Mouse (Mus musculus) frontal cortex, postnatal 36 days (tissue): ENCODE measurements around the gene Rtp3.

ENCODE experiments used
- DNase-seq, 2 experiments: peaks; one replicate each; pipeline ENCODE4 v3.0.0; 2022; ENCODE audit warnings: low spot score in 2 of 2

The Rtp3 gene

GRCm38 (mm10) chr9:110990204-110990603 lies at the start of gene Rtp3:
Gene Rtp3, minus strand, starts transcription at chr9:110990583.
- no peak for DNase-seq

- DNase-seq: no peak
Measured at GRCm38 (mm10) chr9:111039966-111040365, 49.6 kb upstream of the Rtp3 start.

DNA sequence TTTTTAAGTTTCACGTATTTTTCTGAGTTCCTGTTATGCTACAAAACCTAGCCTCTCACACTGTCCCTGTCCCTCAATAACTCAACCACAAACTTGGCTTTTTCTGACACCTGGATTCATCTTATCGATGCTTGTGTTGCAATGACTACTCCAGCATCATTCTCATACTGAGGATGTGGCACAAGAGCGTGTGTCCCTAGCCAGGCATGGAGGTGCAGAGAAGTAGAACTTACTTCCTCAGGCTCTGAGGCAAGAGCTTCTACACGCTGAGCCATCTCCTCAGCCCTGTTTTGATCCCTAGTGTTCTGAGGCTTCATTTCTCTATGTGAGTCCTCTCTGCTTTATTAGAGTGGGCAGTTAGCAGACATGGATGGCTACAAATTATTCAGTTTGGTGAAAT lies 43.3 kb upstream of the Rtp3 start:
- no peak for DNase-seq

DNA sequence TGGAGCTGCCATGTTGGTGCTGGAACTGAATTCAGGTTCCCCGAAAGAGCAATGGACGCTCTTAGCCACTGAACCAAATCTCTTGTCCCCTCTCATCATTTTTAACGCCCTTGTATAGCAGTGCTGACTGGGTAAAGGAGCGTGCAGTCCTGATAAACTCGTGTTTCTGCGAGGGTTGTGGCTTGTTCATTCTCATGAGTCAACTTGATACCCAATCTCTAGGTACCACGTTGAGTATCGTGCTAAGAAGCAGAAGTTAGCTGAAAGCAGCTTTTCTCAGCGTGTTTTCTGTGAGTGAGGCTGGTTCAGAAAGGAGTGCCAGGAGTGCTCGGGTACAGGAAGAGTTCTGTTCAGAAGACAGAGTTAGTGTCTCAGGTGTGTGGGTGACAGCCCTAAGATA lies 36.4 kb upstream of the Rtp3 start:
- DNase-seq: no peak

DNA sequence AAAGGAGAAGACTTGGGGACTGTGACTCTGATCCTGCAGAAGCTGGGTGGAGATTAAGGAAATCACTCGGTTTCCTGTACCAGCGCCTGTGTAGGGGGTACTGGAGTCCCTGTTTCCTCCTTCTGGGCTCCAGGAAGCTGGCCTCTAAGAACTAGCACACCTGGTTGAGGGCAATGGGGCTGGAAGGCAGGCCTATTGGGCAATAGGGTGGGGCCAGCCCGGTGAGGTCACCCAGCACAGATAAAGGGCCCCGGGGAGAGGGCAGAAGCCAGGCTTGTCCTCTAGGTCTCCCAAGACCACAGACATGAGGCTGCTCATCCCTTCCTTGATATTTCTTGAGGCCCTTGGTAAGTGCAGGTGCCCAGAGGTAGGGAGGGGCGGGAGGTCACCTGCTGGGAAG lies 28.6 kb upstream of the Rtp3 start, which contains the start of gene Ltf:
Ltf (plus strand) TSS at position 250 of the 400 bp plus-strand sequence.
- no peak for DNase-seq

- no peak for DNase-seq
Measured at GRCm38 (mm10) chr9:111015658-111016057, 25.3 kb upstream of the Rtp3 start.

- no peak for DNase-seq
Measured at GRCm38 (mm10) chr9:111012041-111012440, 21.7 kb upstream of the Rtp3 start.

DNA sequence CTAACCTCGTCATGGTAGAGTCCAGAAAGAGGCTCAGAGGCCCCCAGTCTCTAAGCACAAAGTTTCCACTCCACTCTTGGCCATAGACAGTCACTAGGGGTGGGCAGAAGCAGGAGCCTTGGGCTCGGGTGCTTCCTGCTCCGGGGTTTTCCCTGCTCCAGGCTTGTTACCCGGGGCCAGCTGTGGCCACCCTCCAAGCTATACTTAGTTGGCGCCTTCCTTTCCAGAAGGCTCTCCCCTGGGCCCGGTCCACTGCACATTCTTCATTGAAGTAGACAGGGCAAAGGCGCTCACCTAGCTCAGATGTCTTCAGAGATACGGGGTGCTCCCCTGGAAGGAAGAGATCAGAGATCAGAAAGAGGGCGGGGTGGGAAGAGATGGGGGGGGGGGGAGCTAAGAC lies 21.2 kb upstream of the Rtp3 start:
- no peak for DNase-seq

- no peak for DNase-seq
Measured at GRCm38 (mm10) chr9:111009763-111010162, 19.4 kb upstream of the Rtp3 start.

GRCm38 (mm10) chr9:111006544-111006943 lies 16.2 kb upstream of the Rtp3 start:
- no peak for DNase-seq

- DNase-seq: no peak
Measured at GRCm38 (mm10) chr9:111003279-111003678, 12.9 kb upstream of the Rtp3 start.

- DNase-seq: no peak
Measured at GRCm38 (mm10) chr9:111001621-111002020, 11.2 kb upstream of the Rtp3 start.

- DNase-seq: no peak
Measured at GRCm38 (mm10) chr9:110999856-111000255, 9.5 kb upstream of the Rtp3 start.

GRCm38 (mm10) chr9:110999056-110999455 lies 8.7 kb upstream of the Rtp3 start:
- no peak for DNase-seq

- DNase-seq: peak; percentile 61 to 77
Measured at GRCm38 (mm10) chr9:110997245-110997644, 6.9 kb upstream of the Rtp3 start.

DNA sequence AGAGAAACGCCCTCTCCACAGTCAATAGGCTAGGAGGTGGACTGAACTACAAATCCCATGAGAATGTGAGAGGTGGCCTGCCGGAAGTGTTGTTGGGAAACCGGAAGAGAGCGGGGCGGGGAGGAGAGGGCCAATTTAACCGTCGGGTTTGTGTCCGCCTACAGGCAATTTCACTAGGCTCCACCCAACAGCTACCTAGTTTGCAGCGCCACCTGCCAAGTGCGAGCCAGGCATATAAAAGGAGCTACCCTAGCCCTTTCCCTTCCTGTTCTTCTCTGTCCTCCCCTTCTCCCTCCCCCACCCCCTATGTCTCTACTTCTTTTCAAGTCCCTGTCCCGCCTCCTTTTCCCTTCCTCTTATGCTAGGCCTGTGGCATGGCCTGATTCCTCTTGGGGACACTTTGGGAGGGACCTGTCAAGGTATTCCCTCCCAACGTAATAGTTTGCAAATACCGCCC lies 4.4 kb upstream of the Rtp3 start:
- peak; percentile 63 to 67 for DNase-seq

DNA sequence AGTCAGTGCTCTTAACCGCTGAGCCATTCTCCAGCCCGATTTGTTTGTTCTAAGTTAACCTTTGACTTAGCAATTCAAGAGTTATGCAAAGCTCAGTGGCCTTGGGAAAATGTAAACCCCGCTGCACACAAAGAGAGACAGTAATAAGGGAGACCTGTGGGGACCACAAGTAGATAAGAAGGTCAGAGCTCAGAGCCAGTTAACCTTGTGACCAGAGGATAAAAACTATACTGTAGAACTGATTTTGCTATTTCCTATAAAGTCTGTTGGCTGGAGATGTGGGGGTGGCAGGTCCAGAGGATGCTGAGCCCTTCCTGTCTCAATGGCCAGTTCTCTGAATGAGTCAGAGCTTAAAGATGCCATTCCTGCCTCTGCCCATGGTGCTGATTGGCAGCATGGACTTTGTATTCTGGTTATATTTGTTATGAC lies 2.9 kb upstream of the Rtp3 start:
- DNase-seq: no peak

DNA sequence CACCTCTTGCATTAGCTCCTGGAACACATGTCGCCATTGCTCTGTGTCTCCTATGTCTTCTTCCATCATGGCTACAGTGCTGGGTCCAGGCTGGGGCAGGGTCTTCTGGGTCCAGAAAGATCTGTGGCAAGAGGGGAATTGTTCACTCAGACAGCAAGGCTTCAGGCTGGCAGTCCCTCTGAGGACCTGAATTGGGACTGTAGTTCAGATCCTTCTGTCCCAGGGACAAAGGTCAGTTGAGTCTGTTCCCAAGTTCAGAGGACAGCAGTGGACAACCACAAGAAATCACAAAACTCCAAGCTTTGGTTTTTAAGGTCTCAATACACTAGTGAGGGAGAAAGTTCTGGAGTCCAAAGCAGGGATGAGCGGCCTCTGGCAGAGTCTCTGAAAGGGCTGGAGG lies 840 bp downstream of the Rtp3 start:
- DNase-seq: no peak

GRCm38 (mm10) chr9:110989141-110989540 lies 1.2 kb downstream of the Rtp3 start:
- DNase-seq: no peak

DNA sequence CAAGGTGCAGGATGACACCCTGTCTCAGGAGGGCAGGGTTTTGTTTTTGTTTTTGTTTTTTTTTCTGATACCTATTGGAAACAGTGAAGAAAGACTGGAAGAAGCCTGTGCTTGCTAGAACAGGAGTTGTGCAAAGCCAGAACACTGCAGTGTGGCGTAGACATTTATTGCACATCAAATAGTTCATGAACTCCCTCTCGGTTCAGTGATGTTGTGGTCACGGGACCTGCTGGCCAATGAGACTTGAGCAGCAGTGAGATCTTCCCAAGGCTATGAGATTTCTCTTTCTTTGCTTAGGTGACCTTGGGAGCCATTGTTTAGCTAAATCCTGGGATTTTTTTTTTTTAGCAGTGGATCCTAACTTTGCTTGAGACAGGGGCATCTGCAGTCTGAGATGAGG lies 2.3 kb downstream of the Rtp3 start:
- no peak for DNase-seq

DNA sequence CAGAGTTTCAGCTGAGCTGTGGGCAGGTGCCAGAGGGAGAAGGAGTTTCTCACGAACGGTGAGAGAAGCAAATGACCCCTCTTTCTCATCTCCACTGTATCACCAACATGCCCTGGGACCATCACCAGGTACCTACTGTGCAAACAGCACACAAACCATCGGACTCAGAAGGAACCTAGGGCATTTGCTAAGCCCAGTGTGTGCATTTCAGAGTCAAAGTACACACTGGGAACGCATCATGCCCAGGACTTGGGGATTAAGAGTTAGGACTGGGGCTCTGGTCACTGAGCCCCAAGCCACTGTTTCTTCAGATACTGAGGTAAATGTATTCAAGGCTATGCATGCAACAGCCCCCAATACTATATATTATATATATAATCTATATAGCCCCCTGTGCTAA lies 3.1 kb downstream of the Rtp3 start:
- DNase-seq: no peak

- DNase-seq: no peak
Measured at GRCm38 (mm10) chr9:110985951-110986350, 4.4 kb downstream of the Rtp3 start.

- no peak for DNase-seq
Measured at GRCm38 (mm10) chr9:110985541-110985940, 4.8 kb downstream of the Rtp3 start.

GRCm38 (mm10) chr9:110984096-110984495 lies 6.3 kb downstream of the Rtp3 start:
- DNase-seq: no peak
